Mouse (Mus musculus) lung, embryonic 14.5 days (tissue): ENCODE results near the gene Cd300ld5. TPM values are rescaled to one million over a fixed set of nuclear protein-coding genes. Genes with fewer than 3 reads are reported as not detected.

Experiments
- ATAC-seq: fragments of 200-750 bp; cut with Nextera tagmentation; 2 replicates; pipeline ENCODE4 v1.8.0; 2017; ENCODE audit warnings: mild to moderate bottlenecking, moderate TSS enrichment, moderate library complexity; ENCODE audit not compliant: insufficient read depth
- DNase-seq: peaks from one replicate; pipeline ENCODE4 v3.0.0-alpha.2; 2015
- H3K27ac ChIP-seq: fragments of 300-500 bp; sonication (generic); 2 replicates; pipeline ENCODE4 v1.5.1; 2014; ENCODE audit warnings: low read depth, mild to moderate bottlenecking, moderate library complexity
- H3K27me3 ChIP-seq: fragments of 300-500 bp; sonication (generic); 2 replicates; pipeline ENCODE4 v1.6.1; 2014; ENCODE audit warnings: low read length, control low read depth; ENCODE audit not compliant: insufficient read depth
- H3K36me3 ChIP-seq: fragments of 300-500 bp; sonication (generic); 2 replicates; pipeline ENCODE4 v1.6.1; 2014; ENCODE audit warnings: control low read depth; ENCODE audit not compliant: insufficient read depth
- H3K4me1 ChIP-seq: fragments of 300-500 bp; sonication (generic); 2 replicates; pipeline ENCODE4 v1.6.1; 2014; ENCODE audit warnings: antibody characterized with exemption, control low read depth; ENCODE audit not compliant: insufficient read depth
- H3K4me2 ChIP-seq: fragments of 300-500 bp; sonication (generic); 2 replicates; pipeline ENCODE4 v1.6.1; 2014; ENCODE audit warnings: mild to moderate bottlenecking
- H3K4me3 ChIP-seq: fragments of 300-500 bp; sonication (generic); 2 replicates; pipeline ENCODE4 v1.5.1; 2014; ENCODE audit warnings: low read depth, low read length
- H3K9ac ChIP-seq: fragments of 300-500 bp; sonication (generic); 2 replicates; pipeline ENCODE4 v1.6.1; 2014
- H3K9me3 ChIP-seq: fragments of 300-500 bp; sonication (generic); 2 replicates; pipeline ENCODE4 v1.6.1; 2016; ENCODE audit warnings: low read depth, low read length, control low read depth
- CTCF ChIP-seq: IDR thresholded peaks from 2 replicates; pipeline ENCODE4 v1.5.1; 2016; ENCODE audit warnings: antibody characterized with exemption, low read depth
- WGBS: fragments of 180-500 bp; shearing (Covaris S2); extraction: QIAGEN DNeasy Blood & Tissue Kit; methylation state at CpG from one replicate; pipeline ENCODE4 v1.1.7; 2014; 5-methylcytosine and 5-hydroxymethylcytosine counted together
- polyA plus RNA-seq: library from polyadenylated mRNA; unstranded; fragments of >200 nt; fragmentation: Nextera tagmentation; extraction: Ambion mirVana; gene quantifications from 2 replicates; pipeline ENCODE4 v1.2.1, GENCODE M21; 2014

Cd300ld5 gene
- polyA plus RNA-seq, 1 experiment from 2014 or later = not detected

DNA sequence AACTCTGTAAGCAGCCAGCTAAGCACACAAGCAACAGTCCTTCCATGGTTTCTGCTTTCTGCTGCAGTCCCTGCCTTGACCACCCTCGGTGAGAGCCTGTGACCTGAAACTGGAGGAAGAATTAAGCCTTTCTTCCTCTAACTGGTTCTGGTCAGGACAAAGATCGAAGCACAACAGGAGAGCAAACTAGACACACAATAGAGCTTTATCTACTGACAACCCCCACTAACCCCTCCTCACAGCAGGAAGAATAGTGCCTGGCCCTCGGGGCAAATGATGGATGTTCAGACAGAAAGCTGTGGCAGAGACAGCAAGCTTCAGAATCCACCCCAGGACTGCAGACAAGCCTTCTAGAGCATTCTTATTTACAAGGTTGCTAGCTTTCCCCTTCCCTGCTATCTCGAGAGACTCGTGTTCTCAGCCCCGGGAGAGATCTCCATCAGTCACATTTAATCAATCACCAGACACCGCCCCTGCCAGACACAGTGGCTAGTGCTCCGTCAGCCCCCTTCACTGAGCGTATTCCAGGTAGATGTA, 33.5 kb upstream of the Cd300ld5 start:
- H3K9ac ChIP-seq = no peak overlapping the region
- no peak overlapping the region for H3K27ac ChIP-seq
- no peak overlapping the region for H3K4me3 ChIP-seq
- no peak for DNase-seq
- TF ChIP-seq CTCF = no peak
- no peaks in the 10 kb centered on the region for H3K27me3 ChIP-seq
- H3K36me3 ChIP-seq = no peaks in the 10 kb centered on the region
- no peaks in the 10 kb centered on the region for H3K9me3 ChIP-seq
- peaks cover 5% of the 10 kb centered on the region; the same call in 1 of the 2 replicates for H3K4me1 ChIP-seq
- ATAC-seq = no peak
- 4% methylated on average over 9 of the region's 9 CpGs for WGBS
- peak overlapping the region; percentile 51 for H3K4me2 ChIP-seq

DNA sequence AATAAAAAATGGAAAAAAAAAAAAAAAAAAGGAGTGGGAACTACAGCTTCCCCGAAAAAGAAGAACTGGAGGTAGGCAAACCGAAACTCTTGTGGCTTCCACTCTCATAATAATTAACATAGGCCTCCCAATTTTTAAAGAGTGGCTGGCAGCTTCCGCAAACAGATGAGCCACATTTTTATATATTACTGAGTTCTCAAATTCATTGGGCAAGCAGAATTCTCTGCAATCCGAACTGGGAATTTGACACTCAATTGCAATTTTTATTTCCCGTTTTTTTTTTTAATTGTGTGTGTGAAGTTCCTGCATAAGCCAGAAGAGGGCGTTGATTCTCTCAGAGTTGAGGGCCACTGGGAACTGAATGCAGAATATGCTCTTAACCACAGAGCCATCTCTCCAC, 29.2 kb upstream of the Cd300ld5 start:
- Histone ChIP-seq H3K9me3 (no peaks in the 10 kb centered on the region), H3K4me1 (0 out of 2 replicates have a peak, but pooled peaks cover under 1% of the 10 kb centered on the region), H3K27me3 (no peaks in the 10 kb centered on the region), H3K4me3 (no peak overlapping the region), H3K36me3 (no peaks in the 10 kb centered on the region), H3K4me2 (no peak overlapping the region), H3K27ac (no peak overlapping the region), H3K9ac (no peak overlapping the region)
- ATAC-seq = no peak
- WGBS = 57% methylated on average over 6 of the region's 6 CpGs
- no peak for DNase-seq
- 0 out of 2 replicates have a peak, but pooled peaks have one; percentile 13 for TF ChIP-seq CTCF

DNA sequence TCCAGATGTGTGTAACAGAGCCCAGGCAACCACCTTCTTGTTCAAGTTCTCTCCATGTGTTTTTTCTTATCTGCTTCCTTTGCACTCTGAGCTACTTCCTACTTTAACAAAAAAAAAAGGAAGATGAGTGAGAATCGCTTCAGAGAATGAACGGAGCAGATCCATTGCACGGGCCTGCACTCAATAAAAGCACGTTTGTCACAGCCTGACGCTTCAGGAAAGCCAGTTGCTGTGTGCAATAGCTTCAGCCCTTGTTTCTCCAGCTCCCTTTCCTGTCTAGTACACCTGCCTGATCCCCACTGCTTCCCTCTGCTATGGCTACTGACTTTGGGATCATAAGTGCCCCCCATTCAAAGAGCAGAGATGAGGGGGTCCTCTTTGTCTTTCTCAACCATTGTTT, 24.5 kb upstream of the Cd300ld5 start, which contains the start of gene Cd300e:
Gene Cd300e, minus strand, starts transcription at position 101 of the 400 bp plus-strand sequence.
- Histone ChIP-seq H3K4me3 (no peak within 1 kb of the TSS), H3K4me2 (no peak within 1 kb of the TSS), H3K27me3 (no peaks in the 10 kb centered on the region), H3K4me1 (no peaks in the 10 kb centered on the region), H3K27ac (no peak within 1 kb of the TSS), H3K36me3 (no peaks in the 10 kb centered on the region), H3K9me3 (no peaks in the 10 kb centered on the region), H3K9ac (no peak within 1 kb of the TSS)
- TF ChIP-seq CTCF = no peak
- ATAC-seq (no peak), DNase-seq (no peak)
- 34% methylated on average over 5 of the region's 5 CpGs for WGBS

DNA sequence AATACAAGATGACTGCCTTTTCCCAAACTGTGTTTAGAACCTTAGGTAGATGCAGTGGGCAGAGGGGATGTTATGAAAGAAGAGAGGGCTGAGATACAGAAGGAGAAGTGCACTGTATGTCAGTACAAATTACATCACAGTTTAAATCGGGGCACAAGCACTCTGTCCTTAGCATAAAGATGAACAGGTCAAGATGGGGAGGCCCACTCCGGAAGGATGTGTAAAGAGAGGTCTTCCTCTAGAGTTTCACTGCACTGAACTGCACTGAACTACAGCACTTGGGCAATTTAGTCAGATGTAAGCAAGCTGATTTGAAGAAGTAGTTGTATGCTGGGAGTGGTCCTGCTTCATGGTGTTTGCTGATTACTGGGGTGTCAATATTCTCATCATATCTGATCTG, 22.2 kb upstream of the Cd300ld5 start:
- no peak for TF ChIP-seq CTCF
- H3K4me3 ChIP-seq = no peak overlapping the region
- no peak for DNase-seq
- no peak overlapping the region for H3K4me2 ChIP-seq
- no peak overlapping the region for H3K27ac ChIP-seq
- 71% methylated on average over 2 of the region's 2 CpGs for WGBS
- no peaks in the 10 kb centered on the region for H3K4me1 ChIP-seq
- no peaks in the 10 kb centered on the region for H3K36me3 ChIP-seq
- no peaks in the 10 kb centered on the region for H3K9me3 ChIP-seq
- no peaks in the 10 kb centered on the region for H3K27me3 ChIP-seq
- no peak for ATAC-seq
- H3K9ac ChIP-seq = no peak overlapping the region

DNA sequence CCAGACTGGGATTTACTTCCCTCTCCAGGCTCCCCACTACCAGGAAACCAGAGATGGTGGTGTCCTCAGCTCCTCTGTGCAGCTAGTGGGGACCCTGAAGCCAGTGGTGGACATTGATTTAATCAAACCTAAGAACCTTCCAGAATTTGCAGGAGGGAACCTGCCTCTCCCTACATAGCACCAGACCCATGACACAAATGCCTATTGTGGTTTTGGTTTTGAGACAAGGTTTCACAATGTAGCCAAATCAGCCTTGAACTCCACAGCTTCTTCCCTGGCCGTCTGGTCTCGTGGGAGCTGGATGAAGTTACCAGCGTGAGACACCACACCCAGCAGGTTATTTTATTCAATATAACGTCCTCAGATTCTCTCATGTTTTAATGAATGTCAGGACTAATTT, 21.1 kb upstream of the Cd300ld5 start:
- H3K36me3 ChIP-seq = no peaks in the 10 kb centered on the region
- 79% methylated on average over 4 of the region's 4 CpGs for WGBS
- no peak overlapping the region for H3K4me2 ChIP-seq
- H3K4me1 ChIP-seq = no peaks in the 10 kb centered on the region
- H3K4me3 ChIP-seq = no peak overlapping the region
- TF ChIP-seq CTCF = no peak
- no peak overlapping the region for H3K27ac ChIP-seq
- DNase-seq = no peak
- H3K9me3 ChIP-seq = no peaks in the 10 kb centered on the region
- no peak overlapping the region for H3K9ac ChIP-seq
- H3K27me3 ChIP-seq = no peaks in the 10 kb centered on the region
- no peak for ATAC-seq

DNA sequence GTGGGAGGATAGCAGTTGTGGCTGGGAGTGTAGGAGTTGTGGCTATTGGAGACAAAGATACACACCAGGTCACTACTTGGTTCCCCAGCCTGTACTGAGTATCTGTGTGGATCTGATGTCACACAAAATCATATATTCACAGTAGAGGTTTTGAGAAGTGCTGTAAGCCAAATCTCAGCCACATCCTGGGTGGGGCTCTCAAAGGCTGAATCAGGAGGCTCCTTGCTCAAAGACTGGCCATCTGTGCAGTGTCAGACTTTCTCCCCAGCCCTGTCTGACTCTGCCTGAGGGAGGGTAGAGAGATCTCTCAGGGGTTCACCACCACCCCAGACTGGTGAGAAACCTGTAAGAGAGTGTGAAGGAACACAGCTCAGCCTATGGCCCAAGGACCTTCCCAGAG, 17.0 kb upstream of the Cd300ld5 start:
- Histone ChIP-seq H3K9ac (no peak overlapping the region), H3K36me3 (no peaks in the 10 kb centered on the region), H3K9me3 (no peaks in the 10 kb centered on the region), H3K4me2 (no peak overlapping the region), H3K27ac (no peak overlapping the region), H3K27me3 (no peaks in the 10 kb centered on the region), H3K4me3 (no peak overlapping the region), H3K4me1 (no peaks in the 10 kb centered on the region)
- TF ChIP-seq CTCF = no peak
- DNase-seq (no peak), ATAC-seq (no peak)

DNA sequence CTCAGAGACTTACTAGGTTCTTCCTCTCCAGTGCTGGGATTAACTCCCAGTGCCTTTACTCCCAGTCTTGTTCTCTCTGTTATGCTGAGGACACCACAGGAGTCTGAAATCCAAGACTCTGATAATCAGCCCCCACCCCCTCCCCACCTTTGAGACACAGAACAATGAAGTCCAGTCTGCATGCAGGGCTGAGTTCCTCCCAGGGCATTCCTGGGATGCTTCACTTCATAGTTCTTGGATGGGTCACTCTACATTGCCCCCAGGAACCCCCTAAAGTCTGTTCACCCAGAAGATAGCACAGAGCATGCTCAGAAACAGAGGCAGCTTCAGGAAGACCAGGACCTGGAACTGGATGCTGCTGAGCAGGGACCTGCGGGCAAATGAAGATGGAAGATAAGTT, 15.4 kb upstream of the Cd300ld5 start:
- WGBS = 92% methylated on average over 1 of the region's 1 CpGs
- ATAC-seq = no peak
- no peak overlapping the region for H3K4me2 ChIP-seq

DNA sequence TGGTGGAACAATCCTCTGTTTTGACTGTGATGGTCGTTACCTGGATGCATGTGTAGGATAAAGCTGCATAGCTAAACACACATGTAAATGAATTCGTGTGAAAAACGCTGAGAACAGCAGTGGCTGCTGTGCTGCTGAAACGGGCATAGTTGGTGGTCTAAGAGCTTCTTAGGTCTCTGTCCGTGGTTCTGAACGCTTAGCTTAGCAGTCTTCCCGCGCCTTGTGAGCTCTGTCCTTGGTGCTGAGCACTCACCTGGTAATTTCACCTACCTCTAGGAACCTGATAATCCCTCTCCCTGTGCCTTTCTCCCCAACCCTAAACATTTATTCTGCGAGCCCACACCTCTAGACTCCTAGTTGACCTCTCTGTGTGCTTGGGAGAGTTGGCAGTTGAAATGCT, 14.6 kb upstream of the Cd300ld5 start:
- ATAC-seq (no peak), DNase-seq (peak; percentile 91)
- Histone ChIP-seq H3K4me3 (no peak overlapping the region), H3K27ac (no peak overlapping the region), H3K9me3 (no peaks in the 10 kb centered on the region), H3K4me1 (no peaks in the 10 kb centered on the region), H3K4me2 (no peak overlapping the region), H3K9ac (no peak overlapping the region), H3K36me3 (no peaks in the 10 kb centered on the region), H3K27me3 (no peaks in the 10 kb centered on the region)
- 2% methylated on average over 9 of the region's 9 CpGs for WGBS
- no peak for TF ChIP-seq CTCF

More for the DNA sequence above, 15.4 kb upstream of the Cd300ld5 start:
- H3K27ac ChIP-seq = no peak overlapping the region
- DNase-seq = no peak
- H3K27me3 ChIP-seq = no peaks in the 10 kb centered on the region
- H3K9ac ChIP-seq = no peak overlapping the region
- no peaks in the 10 kb centered on the region for H3K36me3 ChIP-seq
- no peaks in the 10 kb centered on the region for H3K4me1 ChIP-seq
- no peak overlapping the region for H3K4me3 ChIP-seq
- H3K9me3 ChIP-seq = no peaks in the 10 kb centered on the region
- no peak for TF ChIP-seq CTCF
